Mouse (Mus musculus): Measurements from ENCODE around the gene Mllt6. TPM values are rescaled to one million over a fixed set of nuclear protein-coding genes. Genes with fewer than 3 reads are reported as not detected.

Mllt6 gene
- total and polyA plus RNA-seq, 3 experiments = 24.3 to 55.6 (median 43.0) TPM

- H3K36me3 ChIP-seq (replicated peaks in 1 of 2; ENCODE audit: control insufficient read depth in 1 of 2, insufficient read depth in 1 of 2, low read length in 1 of 2) = peaks cover 17 to 47% of the 10 kb centered on the region in 2 experiments
- in situ Hi-C loops (cut with MboI; ENCODE audit: low pct_ligation_motif_present, low pct_unique_long_range_greater_than_20kb, low sequenced_read_pairs) = no loop called here
- H3K27ac ChIP-seq (ENCODE audit: insufficient read depth, low read depth) = no peak overlapping the region
- peaks cover 7% of the 10 kb centered on the region for H3K9me3 ChIP-seq (replicated peaks; ENCODE audit: low read length)
- DNase-seq (ENCODE audit: extremely low read depth) = peak; percentile 38
- peaks cover 5% of the 10 kb centered on the region; the same call in 1 of the 2 replicates for H3K79me2 ChIP-seq (replicated peaks; ENCODE audit: control insufficient read depth, extremely low read depth, insufficient read depth, poor library complexity, severe bottlenecking)
- no peak overlapping the region for H3K9ac ChIP-seq (ENCODE audit: insufficient read depth, low read depth)
- H3K4me1 ChIP-seq (ENCODE audit: control insufficient read depth in 1 of 2, insufficient read depth in 2 of 2) = peaks cover 19 to 59% of the 10 kb centered on the region in 2 experiments
- 0 out of 2 replicates have a peak overlapping the region, but pooled peaks have one; percentile 8 for H3K4me2 ChIP-seq (ENCODE audit: insufficient read depth, low read depth, poor library complexity, severe bottlenecking)
- dilution Hi-C loops (cut with MboI; ENCODE audit: extremely low pct_ligation_motif_present, extremely low pct_unique_long_range_greater_than_20kb, low sequenced_read_pairs) = no loop called here
- peak in 1 of 2 experiments; percentile 41; a peak in 2 of 4 replicates for TF ChIP-seq CTCF (conservative IDR thresholded peaks at IDR 0.05 in 1 of 2, IDR thresholded peaks at IDR 0.05 in 1 of 2; ENCODE audit: low read depth in 2 of 2, low read length in 2 of 2)
- peak; percentile 83 for TF ChIP-seq CHD2 (IDR thresholded peaks at IDR 0.05; ENCODE audit: low read length)
- TF ChIP-seq POLR2AphosphoS2 (IDR thresholded peaks at IDR 0.05; ENCODE audit: low read depth, low read length) = peak; percentile 37
- TF ChIP-seq POLR2A (IDR thresholded peaks at IDR 0.05; ENCODE audit: low read depth, low read length) = peak; percentile 47
- peak; percentile 11; the same call in 1 of the 2 replicates for TF ChIP-seq SMC3 (IDR thresholded peaks at IDR 0.05; ENCODE audit: low read depth, low read length)
- no peak for TF ChIP-seq USF2 (conservative IDR thresholded peaks at IDR 0.05; ENCODE audit: low read depth, low read length)
- H3K4me3 ChIP-seq (replicated peaks in 1 of 3; ENCODE audit: low read depth in 2 of 3, low read length in 2 of 3, poor library complexity in 1 of 3) = no peak overlapping the region
- H3K27me3 ChIP-seq (replicated peaks) = no peaks in the 10 kb centered on the region
Measured at GRCm38 (mm10) chr11:97656269-97656971, 6.8 kb upstream of the Mllt6 start.

- H3K9me3 ChIP-seq (replicated peaks; ENCODE audit: low read length) = peaks cover 7% of the 10 kb centered on the region
- H3K9ac ChIP-seq (ENCODE audit: insufficient read depth, low read depth) = peak overlapping the region; percentile 15
- H3K4me1 ChIP-seq (ENCODE audit: control insufficient read depth in 1 of 2, insufficient read depth in 2 of 2) = peaks cover 17 to 52% of the 10 kb centered on the region in 2 experiments
- dilution Hi-C loops (cut with MboI; ENCODE audit: extremely low pct_ligation_motif_present, extremely low pct_unique_long_range_greater_than_20kb, low sequenced_read_pairs) (no loop called here), in situ Hi-C loops (cut with MboI; ENCODE audit: low pct_ligation_motif_present, low pct_unique_long_range_greater_than_20kb, low sequenced_read_pairs) (no loop called here)
- peak overlapping the region in 2 of 3 experiments; percentile 1 to 33 for H3K4me3 ChIP-seq (replicated peaks in 1 of 3; ENCODE audit: low read depth in 2 of 3, low read length in 2 of 3, poor library complexity in 1 of 3)
- no peaks in the 10 kb centered on the region for H3K27me3 ChIP-seq (replicated peaks)
- H3K36me3 ChIP-seq (replicated peaks in 1 of 2; ENCODE audit: control insufficient read depth in 1 of 2, insufficient read depth in 1 of 2, low read length in 1 of 2) = peaks cover 17 to 47% of the 10 kb centered on the region in 2 experiments
- H3K27ac ChIP-seq (ENCODE audit: insufficient read depth, low read depth) = peak overlapping the region; percentile 72
- peaks cover 5% of the 10 kb centered on the region; the same call in 1 of the 2 replicates for H3K79me2 ChIP-seq (replicated peaks; ENCODE audit: control insufficient read depth, extremely low read depth, insufficient read depth, poor library complexity, severe bottlenecking)
- TF ChIP-seq ELF1 (IDR thresholded peaks at IDR 0.05; ENCODE audit: low read depth, low read length) (0 out of 2 replicates have a peak, but pooled peaks have one; percentile 23), CHD2 (IDR thresholded peaks at IDR 0.05; ENCODE audit: low read length) (no peak), PAX5 (IDR thresholded peaks at IDR 0.05; ENCODE audit: low read length) (no peak), MXI1 (IDR thresholded peaks at IDR 0.05; ENCODE audit: low read depth, low read length) (peak; percentile 54; the same call in 1 of the 2 replicates), SIN3A (IDR thresholded peaks at IDR 0.05; ENCODE audit: low read length) (peak; percentile 45; the same call in 1 of the 2 replicates), TCF12 (IDR thresholded peaks at IDR 0.05; ENCODE audit: low read depth, low read length) (0 out of 2 replicates have a peak, but pooled peaks have one; percentile 13)
- H3K4me2 ChIP-seq (ENCODE audit: insufficient read depth, low read depth, poor library complexity, severe bottlenecking) = peak overlapping the region; percentile 19
- no peak for DNase-seq (ENCODE audit: extremely low read depth)
Measured at GRCm38 (mm10) chr11:97657184-97657945, 5.8 kb upstream of the Mllt6 start.
